Mouse (Mus musculus) skeletal muscle tissue, adult 2 months (tissue): ENCODE data around the gene Gm11168.
A peak's percentile ranks its signal among the peaks of the same experiment; 100 is the strongest.
"Not testable (repeated sequence)": the region's sequence is repeated elsewhere in the genome, so short reads cannot be mapped to it uniquely, and the experiment has no call there.

Source experiments
- DNase-seq: peaks from one replicate; pipeline ENCODE4 v3.0.0-alpha.2; 2012; ENCODE audit warnings: low read depth, low spot score

Gene Gm11168

GRCm38 (mm10) chr9:3002794-3003396 lies at the start of gene Gm11168:
Gene Gm11168 (plus strand): TSS chr9:3003346.
- not testable (repeated sequence) for DNase-seq

- peak; percentile 2 for DNase-seq
Observed at GRCm38 (mm10) chr9:3000445-3000972, 2.6 kb upstream of the Gm11168 start, which contains the start of gene Gm10722. Gene Gm10722 (plus strand): TSS chr9:3000922.

- DNase-seq: not testable (repeated sequence)
Observed at GRCm38 (mm10) chr9:3001006-3001405, 2.1 kb upstream of the Gm11168 start.

GRCm38 (mm10) chr9:3001948-3002659 lies 1.0 kb upstream of the Gm11168 start:
- not testable (repeated sequence) for DNase-seq

- not testable (repeated sequence) for DNase-seq
Observed at GRCm38 (mm10) chr9:3006179-3006578, 3.0 kb downstream of the Gm11168 start.

- DNase-seq: not testable (repeated sequence)
Observed at GRCm38 (mm10) chr9:3006636-3007035, 3.5 kb downstream of the Gm11168 start.

GRCm38 (mm10) chr9:3007272-3007671 lies 4.1 kb downstream of the Gm11168 start:
- not testable (repeated sequence) for DNase-seq

GRCm38 (mm10) chr9:3009331-3009730 lies 6.2 kb downstream of the Gm11168 start:
- DNase-seq: not testable (repeated sequence)

- DNase-seq: not testable (repeated sequence)
Observed at GRCm38 (mm10) chr9:3012054-3012621, 9.0 kb downstream of the Gm11168 start.

- DNase-seq: not testable (repeated sequence)
Observed at GRCm38 (mm10) chr9:3012733-3013279, 9.7 kb downstream of the Gm11168 start, which contains the start of gene Gm10721. Gene Gm10721 (plus strand): TSS chr9:3013140.

GRCm38 (mm10) chr9:3015354-3015753 lies 12.2 kb downstream of the Gm11168 start, which contains the start of gene Gm10720:
Gene Gm10720 (plus strand): TSS chr9:3015654.
- DNase-seq: not testable (repeated sequence)

- not testable (repeated sequence) for DNase-seq
Observed at GRCm38 (mm10) chr9:3015896-3016295, 12.8 kb downstream of the Gm11168 start.

- DNase-seq: not testable (repeated sequence)
Observed at GRCm38 (mm10) chr9:3017108-3017507, 14.0 kb downstream of the Gm11168 start, which contains the start of gene Gm10719. Gene Gm10719 (plus strand): TSS chr9:3017408.

GRCm38 (mm10) chr9:3018944-3019343 lies 15.8 kb downstream of the Gm11168 start:
- not testable (repeated sequence) for DNase-seq

- DNase-seq: not testable (repeated sequence)
Observed at GRCm38 (mm10) chr9:3019835-3020727, 16.9 kb downstream of the Gm11168 start.

- peak; percentile 12 for DNase-seq
Observed at GRCm38 (mm10) chr9:3022316-3023008, 19.3 kb downstream of the Gm11168 start.

- DNase-seq: not testable (repeated sequence)
Observed at GRCm38 (mm10) chr9:3023312-3023984, 20.3 kb downstream of the Gm11168 start, which contains the start of gene Gm10718. Gene Gm10718 (plus strand): TSS chr9:3023547.

- DNase-seq: not testable (repeated sequence)
Observed at GRCm38 (mm10) chr9:3023985-3024648, 21.0 kb downstream of the Gm11168 start.
